Mouse (Mus musculus): ENCODE data around the gene Josd2. TPM values are rescaled to one million over a fixed set of nuclear protein-coding genes. Genes with fewer than 3 reads are reported as not detected.

Josd2 gene
- polyA plus RNA-seq, 1 experiment from 2014 or later, result 64.9 TPM

- no peak overlapping the region for H3K4me3 ChIP-seq (ENCODE audit: low read length)
- H3K9ac ChIP-seq (ENCODE audit: low read depth, low read length), result no peak overlapping the region
- WGBS, result 64% methylated on average over 1 of the region's 1 CpGs
- no peak for ATAC-seq (ENCODE audit: low FRiP score, low TSS enrichment)
- H3K27me3 ChIP-seq (ENCODE audit: control insufficient read depth, insufficient read depth, low read length), result no peaks in the 10 kb centered on the region
- peaks cover 5% of the 10 kb centered on the region; the same call in 1 of the 2 replicates for H3K4me1 ChIP-seq (ENCODE audit: control insufficient read depth, insufficient read depth, low read length)
- no peak overlapping the region for H3K27ac ChIP-seq (ENCODE audit: low read depth, low read length)
- no peaks in the 10 kb centered on the region for H3K36me3 ChIP-seq (ENCODE audit: control insufficient read depth, insufficient read depth, low read length)
- H3K4me2 ChIP-seq (replicated peaks; ENCODE audit: low read depth, low read length), result no peak overlapping the region
- no peaks in the 10 kb centered on the region for H3K9me3 ChIP-seq (ENCODE audit: control insufficient read depth, low read length)
These were observed 31.1 kb downstream of the Josd2 start for GRCm38 (mm10) chr7:44498922-44499321.

DNA sequence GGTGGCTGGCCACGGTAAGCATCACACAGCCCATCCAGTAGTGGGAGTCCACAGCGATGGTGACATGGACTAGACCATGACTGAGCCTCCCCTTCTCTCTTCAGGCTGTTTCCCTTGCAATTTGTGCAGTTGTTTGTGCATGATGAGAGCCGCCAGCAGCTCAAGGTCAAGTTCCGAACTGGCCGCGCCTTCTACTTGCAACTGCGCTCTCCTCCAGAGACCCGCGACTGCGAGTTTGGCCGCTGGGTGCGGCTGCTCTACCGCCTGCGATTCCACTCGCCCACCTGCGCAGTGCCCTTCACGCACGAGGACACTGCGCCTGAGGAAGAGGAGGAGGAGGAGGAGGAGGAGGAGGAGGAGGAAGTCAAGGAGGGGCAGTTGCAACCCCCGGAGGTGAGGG lies 32.3 kb downstream of the Josd2 start:
- peaks cover 5% of the 10 kb centered on the region; the same call in 1 of the 2 replicates for H3K4me1 ChIP-seq (ENCODE audit: control insufficient read depth, insufficient read depth, low read length)
- WGBS, result 58% methylated on average over 20 of the region's 20 CpGs
- ATAC-seq (ENCODE audit: low FRiP score, low TSS enrichment), result no peak

GRCm38 (mm10) chr7:44501563-44502115 lies 33.9 kb downstream of the Josd2 start:
- ATAC-seq (ENCODE audit: low FRiP score, low TSS enrichment), result no peak; the same call in 1 of the 2 replicates
- Histone ChIP-seq H3K9ac (ENCODE audit: low read depth, low read length) (no peak overlapping the region), H3K27ac (ENCODE audit: low read depth, low read length) (no peak overlapping the region), H3K4me3 (ENCODE audit: low read length) (no peak overlapping the region), H3K4me2 (replicated peaks; ENCODE audit: low read depth, low read length) (no peak overlapping the region), H3K27me3 (ENCODE audit: control insufficient read depth, insufficient read depth, low read length) (no peaks in the 10 kb centered on the region), H3K9me3 (ENCODE audit: control insufficient read depth, low read length) (no peaks in the 10 kb centered on the region), H3K36me3 (ENCODE audit: control insufficient read depth, insufficient read depth, low read length) (no peaks in the 10 kb centered on the region), H3K4me1 (ENCODE audit: control insufficient read depth, insufficient read depth, low read length) (no peaks in the 10 kb centered on the region; the same call in 1 of the 2 replicates)
- WGBS, result 46% methylated on average over 5 of the region's 5 CpGs

More for the DNA sequence above, 32.3 kb downstream of the Josd2 start:
- Histone ChIP-seq H3K4me3 (ENCODE audit: low read length) (no peak overlapping the region), H3K4me2 (replicated peaks; ENCODE audit: low read depth, low read length) (no peak overlapping the region), H3K9ac (ENCODE audit: low read depth, low read length) (no peak overlapping the region), H3K27me3 (ENCODE audit: control insufficient read depth, insufficient read depth, low read length) (no peaks in the 10 kb centered on the region), H3K27ac (ENCODE audit: low read depth, low read length) (no peak overlapping the region), H3K9me3 (ENCODE audit: control insufficient read depth, low read length) (no peaks in the 10 kb centered on the region), H3K36me3 (ENCODE audit: control insufficient read depth, insufficient read depth, low read length) (no peaks in the 10 kb centered on the region)

- Histone ChIP-seq H3K9ac (ENCODE audit: low read depth, low read length) (no peak overlapping the region), H3K4me1 (ENCODE audit: control insufficient read depth, insufficient read depth, low read length) (no peaks in the 10 kb centered on the region), H3K27me3 (ENCODE audit: control insufficient read depth, insufficient read depth, low read length) (no peaks in the 10 kb centered on the region; the same call in 1 of the 2 replicates), H3K27ac (ENCODE audit: low read depth, low read length) (no peak overlapping the region), H3K36me3 (ENCODE audit: control insufficient read depth, insufficient read depth, low read length) (no peaks in the 10 kb centered on the region), H3K4me3 (ENCODE audit: low read length) (no peak overlapping the region), H3K9me3 (ENCODE audit: control insufficient read depth, low read length) (0 out of 2 replicates have a peak, but pooled peaks cover under 1% of the 10 kb centered on the region), H3K4me2 (replicated peaks; ENCODE audit: low read depth, low read length) (no peak overlapping the region)
- ATAC-seq (ENCODE audit: low FRiP score, low TSS enrichment), result no peak
These were observed 39.7 kb downstream of the Josd2 start for GRCm38 (mm10) chr7:44507491-44507890.

DNA sequence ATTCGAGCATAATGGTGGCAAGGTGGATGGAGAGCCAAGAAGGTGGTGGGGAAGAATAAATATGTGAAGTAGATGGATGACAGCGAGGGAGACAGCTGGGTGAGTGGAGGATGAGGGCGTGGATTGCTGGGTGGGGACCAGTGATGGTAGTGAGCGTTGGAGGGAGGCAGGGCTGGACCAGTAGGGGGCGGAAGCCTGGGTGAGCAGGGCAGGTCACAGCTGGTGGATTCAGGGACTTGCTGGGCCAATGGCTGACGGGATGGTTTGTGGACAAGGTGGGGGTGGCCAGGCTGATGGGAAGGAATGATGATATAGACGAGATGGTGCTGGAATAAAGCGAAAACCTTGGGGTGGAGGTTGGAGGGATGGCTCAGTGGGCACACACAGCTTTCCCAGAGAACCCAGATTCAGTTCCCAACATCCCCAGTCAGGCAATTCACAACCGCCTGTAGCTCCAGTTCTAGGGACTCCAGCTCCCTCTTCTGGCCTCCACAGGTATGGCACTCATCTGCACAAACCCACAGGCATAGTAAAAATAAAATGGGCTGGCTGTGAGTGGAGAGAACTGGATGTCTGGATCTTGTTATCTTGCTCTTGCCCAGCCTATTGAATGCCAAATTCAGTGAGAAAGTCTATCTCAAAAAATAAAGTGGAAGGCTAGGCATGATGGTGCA lies 51.6 kb downstream of the Josd2 start:
- Histone ChIP-seq H3K4me1 (ENCODE audit: control insufficient read depth, insufficient read depth, low read length) (no peaks in the 10 kb centered on the region), H3K4me2 (replicated peaks; ENCODE audit: low read depth, low read length) (no peak overlapping the region), H3K36me3 (ENCODE audit: control insufficient read depth, insufficient read depth, low read length) (no peaks in the 10 kb centered on the region), H3K4me3 (ENCODE audit: low read length) (no peak overlapping the region), H3K9ac (ENCODE audit: low read depth, low read length) (no peak overlapping the region), H3K27me3 (ENCODE audit: control insufficient read depth, insufficient read depth, low read length) (peaks cover 21% of the 10 kb centered on the region), H3K27ac (ENCODE audit: low read depth, low read length) (no peak overlapping the region), H3K9me3 (ENCODE audit: control insufficient read depth, low read length) (no peaks in the 10 kb centered on the region)
- 69% methylated on average over 9 of the region's 9 CpGs for WGBS
- no peak for ATAC-seq (ENCODE audit: low FRiP score, low TSS enrichment)

GRCm38 (mm10) chr7:44520990-44521389 lies 53.2 kb downstream of the Josd2 start:
- no peak overlapping the region for H3K4me3 ChIP-seq (ENCODE audit: low read length)
- WGBS, result 73% methylated on average over 3 of the region's 3 CpGs
- no peaks in the 10 kb centered on the region for H3K9me3 ChIP-seq (ENCODE audit: control insufficient read depth, low read length)
- no peaks in the 10 kb centered on the region; the same call in 1 of the 2 replicates for H3K4me1 ChIP-seq (ENCODE audit: control insufficient read depth, insufficient read depth, low read length)
- no peaks in the 10 kb centered on the region for H3K36me3 ChIP-seq (ENCODE audit: control insufficient read depth, insufficient read depth, low read length)
- H3K27me3 ChIP-seq (ENCODE audit: control insufficient read depth, insufficient read depth, low read length), result peaks cover 25% of the 10 kb centered on the region
- H3K27ac ChIP-seq (ENCODE audit: low read depth, low read length), result no peak overlapping the region
- no peak overlapping the region for H3K9ac ChIP-seq (ENCODE audit: low read depth, low read length)
- no peak for ATAC-seq (ENCODE audit: low FRiP score, low TSS enrichment)
- no peak overlapping the region for H3K4me2 ChIP-seq (replicated peaks; ENCODE audit: low read depth, low read length)

Small RNA genes lying within 50 kb of the gene (microRNA-seq; reads per million reads assigned to microRNA genes)
- not detected for gene Mir7052

Other genes starting within 250 kb of the Josd2 start
- gene Klk1, start 242.6 kb upstream of the Josd2 start, polyA plus RNA-seq (2014; fragmentation: Nextera tagmentation; extraction: Ambion mirVana), result 0.70 and 2.1 TPM in 2 replicates
- gene Gm36864, start 231.8 kb upstream of the Josd2 start, polyA plus RNA-seq (2014; fragmentation: Nextera tagmentation; extraction: Ambion mirVana), result not detected in 2 replicates
- 1.3 and 1.6 TPM in 2 replicates for gene 1700028J19Rik, start 221.3 kb upstream of the Josd2 start, polyA plus RNA-seq (2014; fragmentation: Nextera tagmentation; extraction: Ambion mirVana)
- gene 2410002F23Rik, start 221.3 kb upstream of the Josd2 start, polyA plus RNA-seq (2014; fragmentation: Nextera tagmentation; extraction: Ambion mirVana), result 119 and 143 TPM in 2 replicates
- not detected in 2 replicates for gene Acp4, start 210.6 kb upstream of the Josd2 start, polyA plus RNA-seq (2014; fragmentation: Nextera tagmentation; extraction: Ambion mirVana)
- not detected in 2 replicates for gene Gm15517, start 206.5 kb upstream of the Josd2 start, polyA plus RNA-seq (2014; fragmentation: Nextera tagmentation; extraction: Ambion mirVana)
- gene Clec11a, start 161.1 kb upstream of the Josd2 start, polyA plus RNA-seq (2014; fragmentation: Nextera tagmentation; extraction: Ambion mirVana), result 3.4 TPM in 2 replicates
- gene Shank1, start 157.7 kb upstream of the Josd2 start, polyA plus RNA-seq (2014; fragmentation: Nextera tagmentation; extraction: Ambion mirVana), result 1.3 and 1.9 TPM in 2 replicates
- gene Syt3, start 83.9 kb upstream of the Josd2 start, polyA plus RNA-seq (2014; fragmentation: Nextera tagmentation; extraction: Ambion mirVana), result 1.4 and 2.3 TPM in 2 replicates
- gene 1700008O03Rik, start 82.2 kb upstream of the Josd2 start, polyA plus RNA-seq (2014; fragmentation: Nextera tagmentation; extraction: Ambion mirVana), result 1.0 and 1.5 TPM in 2 replicates
- 0.50 and 0.70 TPM in 2 replicates for gene Lrrc4b, start 39.0 kb upstream of the Josd2 start, polyA plus RNA-seq (2014; fragmentation: Nextera tagmentation; extraction: Ambion mirVana)
- 0.88 and 1.6 TPM in 2 replicates for gene Aspdh, start 2.6 kb upstream of the Josd2 start, polyA plus RNA-seq (2014; fragmentation: Nextera tagmentation; extraction: Ambion mirVana)
- gene Emc10, start 28.5 kb downstream of the Josd2 start, polyA plus RNA-seq (2014; fragmentation: Nextera tagmentation; extraction: Ambion mirVana), result 122 and 138 TPM in 2 replicates
- gene Fam71e1, start 28.6 kb downstream of the Josd2 start, polyA plus RNA-seq (2014; fragmentation: Nextera tagmentation; extraction: Ambion mirVana), result 13.2 and 16.6 TPM in 2 replicates
- gene Mybpc2, start 56.7 kb downstream of the Josd2 start, polyA plus RNA-seq (2014; fragmentation: Nextera tagmentation; extraction: Ambion mirVana), result 0.06 and 0.18 TPM in 2 replicates
- gene Spib, start 64.1 kb downstream of the Josd2 start, polyA plus RNA-seq (2014; fragmentation: Nextera tagmentation; extraction: Ambion mirVana), result not detected in 2 replicates
- 51.6 and 69.5 TPM in 2 replicates for gene Pold1, start 80.9 kb downstream of the Josd2 start, polyA plus RNA-seq (2014; fragmentation: Nextera tagmentation; extraction: Ambion mirVana)
- gene Nr1h2, start 86.0 kb downstream of the Josd2 start, polyA plus RNA-seq (2014; fragmentation: Nextera tagmentation; extraction: Ambion mirVana), result 69.1 and 69.8 TPM in 2 replicates
- gene Napsa, start 104.4 kb downstream of the Josd2 start, polyA plus RNA-seq (2014; fragmentation: Nextera tagmentation; extraction: Ambion mirVana), result 5.0 and 7.0 TPM in 2 replicates
- gene Kcnc3, start 122.7 kb downstream of the Josd2 start, polyA plus RNA-seq (2014; fragmentation: Nextera tagmentation; extraction: Ambion mirVana), result 0.18 and 0.26 TPM in 2 replicates
- 1.3 and 1.8 TPM in 2 replicates for gene Myh14, start 202.9 kb downstream of the Josd2 start, polyA plus RNA-seq (2014; fragmentation: Nextera tagmentation; extraction: Ambion mirVana)
- gene Izumo2, start 240.8 kb downstream of the Josd2 start, polyA plus RNA-seq (2014; fragmentation: Nextera tagmentation; extraction: Ambion mirVana), result not detected in 2 replicates